ENCODE assay signal across 14 mouse cellular contexts in the genomic region with DNA sequence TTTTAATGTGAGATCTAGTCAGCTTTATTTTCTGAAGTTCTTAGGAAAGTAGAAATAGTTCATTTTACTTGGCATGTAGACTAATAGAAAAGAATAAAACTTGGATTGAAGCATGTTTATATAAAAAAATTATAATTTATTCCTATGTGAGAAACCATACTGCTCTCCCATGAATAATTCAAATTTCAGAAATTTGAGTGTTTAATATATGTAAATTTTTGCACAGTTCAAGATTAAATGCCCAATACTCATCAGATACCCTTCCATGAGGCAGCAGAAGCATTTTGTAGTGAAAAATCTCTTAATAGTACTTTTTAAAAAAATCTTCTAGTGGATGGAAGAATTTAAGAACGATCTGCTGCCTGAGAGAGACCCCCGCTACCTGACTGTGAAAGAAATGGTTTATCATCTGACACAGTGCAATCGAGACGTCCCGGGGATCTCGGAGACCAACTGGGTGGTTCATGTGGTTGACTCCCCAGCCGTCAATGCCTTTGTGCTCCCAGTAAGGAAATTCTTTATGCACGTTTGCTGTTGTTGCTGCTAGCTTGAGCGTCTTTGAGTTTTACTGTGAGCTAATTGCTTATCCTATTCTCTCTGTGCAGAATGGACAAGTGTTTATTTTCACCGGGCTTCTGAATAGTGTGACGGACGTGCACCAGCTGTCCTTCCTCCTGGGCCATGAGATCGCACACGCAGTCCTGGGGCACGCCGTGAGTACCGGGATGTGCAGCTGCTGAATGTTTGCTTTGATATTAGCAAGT. TPM values are rescaled to one million over a fixed set of nuclear protein-coding genes. Genes with fewer than 3 reads are reported as not detected.
DNase-seq lines count a peak whose midpoint lies in the region; ATAC-seq and TF ChIP-seq lines count a peak whose summit lies in the region.
"Had no signal": no experiment of that assay in that cellular context is flagged by ENCODE, and none has a peak within 500 bp of the region (broad histone marks: within the 10 kb centered on the region; RNA-seq: fewer than 3 reads in every experiment).

No protein-coding gene starts in this region.

- no peak for TF ChIP-seq CTCF in cerebellum, adult 2 months (IDR thresholded peaks at IDR 0.05; ENCODE audit: borderline replicate concordance, insufficient read depth, low read depth, low read length)

- DNase-seq in midbrain, embryonic 11.5 days (ENCODE audit: low spot score, missing footprints): peak; percentile 84
- no peak for DNase-seq in midbrain, embryonic 10.5 days (ENCODE audit: low spot score)
- DNase-seq in lung, postnatal 25 days (ENCODE audit: low spot score): peak; percentile 66
- DNase-seq in cerebellum, adult 2 months: no peak
- DNase-seq: gastrocnemius, postnatal 14 days; thymus, postnatal 36 days had no signal

- H3K4me1 ChIP-seq in midbrain, embryonic 11.5 days (ENCODE audit: control insufficient read depth, insufficient read depth, low read length): no peaks in the 10 kb centered on the region
- H3K4me1 ChIP-seq in midbrain, embryonic 10.5 days: peaks cover 6% of the 10 kb centered on the region; the same call in 1 of the 2 replicates
- H3K4me1 ChIP-seq in forebrain, embryonic 16.5 days (replicated peaks; ENCODE audit: control insufficient read depth, insufficient read depth, low read length): peaks cover 3% of the 10 kb centered on the region; the same call in 1 of the 2 replicates
- no peaks in the 10 kb centered on the region for H3K4me1 ChIP-seq in stomach, embryonic 16.5 days (ENCODE audit: control insufficient read depth, insufficient read depth, low read length)
- no peaks in the 10 kb centered on the region for H3K4me1 ChIP-seq in cerebellum, adult 2 months (ENCODE audit: control insufficient read depth, insufficient read depth, low read length)

- H3K4me3 ChIP-seq in midbrain, embryonic 11.5 days (ENCODE audit: low read depth, low read length): no peak overlapping the region
- no peak overlapping the region for H3K4me3 ChIP-seq in midbrain, embryonic 10.5 days
- peak overlapping the region; percentile 36 for H3K4me3 ChIP-seq in forebrain, embryonic 16.5 days (replicated peaks; ENCODE audit: low read length)
- no peak overlapping the region for H3K4me3 ChIP-seq in stomach, embryonic 16.5 days (replicated peaks; ENCODE audit: low read length)
- H3K4me3 ChIP-seq in cerebellum, adult 2 months (replicated peaks; ENCODE audit: insufficient read depth, low read depth, low read length): no peak overlapping the region

- H3K27me3 ChIP-seq in midbrain, embryonic 11.5 days (ENCODE audit: control insufficient read depth, insufficient read depth, low read length): no peaks in the 10 kb centered on the region
- no peaks in the 10 kb centered on the region for H3K27me3 ChIP-seq in midbrain, embryonic 10.5 days (ENCODE audit: low read depth, poor library complexity, severe bottlenecking)
- no peaks in the 10 kb centered on the region for H3K27me3 ChIP-seq in forebrain, embryonic 16.5 days (replicated peaks; ENCODE audit: control insufficient read depth, insufficient read depth, low read length)
- no peaks in the 10 kb centered on the region for H3K27me3 ChIP-seq in stomach, embryonic 16.5 days (ENCODE audit: control insufficient read depth, insufficient read depth, low read length)
- no peaks in the 10 kb centered on the region for H3K27me3 ChIP-seq in cerebellum, adult 2 months (ENCODE audit: control insufficient read depth, insufficient read depth, low read length)

- peak; percentile 90 for ATAC-seq in midbrain, embryonic 11.5 days (ENCODE audit: low FRiP score)
- peak; percentile 85 for ATAC-seq in forebrain, embryonic 16.5 days
- no peak for ATAC-seq in stomach, embryonic 16.5 days (ENCODE audit: insufficient read depth, low FRiP score)
- no peak for ATAC-seq in erythroblast, adult 5-6 weeks (replicated peaks; ENCODE audit: low FRiP score, poor library complexity, severe bottlenecking)

- no peaks in the 10 kb centered on the region for H3K36me3 ChIP-seq in midbrain, embryonic 11.5 days (ENCODE audit: control insufficient read depth, insufficient read depth, low read length)
- H3K36me3 ChIP-seq in midbrain, embryonic 10.5 days: no peaks in the 10 kb centered on the region
- H3K36me3 ChIP-seq in forebrain, embryonic 16.5 days (ENCODE audit: control insufficient read depth, insufficient read depth): no peaks in the 10 kb centered on the region
- no peaks in the 10 kb centered on the region for H3K36me3 ChIP-seq in stomach, embryonic 16.5 days (ENCODE audit: control insufficient read depth, insufficient read depth, low read length)

- peak overlapping the region; percentile 37; the same call in 1 of the 2 replicates for H3K27ac ChIP-seq in midbrain, embryonic 11.5 days (ENCODE audit: low read depth, low read length)
- no peak overlapping the region; the same call in 1 of the 2 replicates for H3K27ac ChIP-seq in midbrain, embryonic 10.5 days (replicated peaks)
- H3K27ac ChIP-seq in forebrain, embryonic 16.5 days (ENCODE audit: low read length): peak overlapping the region; percentile 72
- no peak overlapping the region for H3K27ac ChIP-seq in stomach, embryonic 16.5 days (ENCODE audit: low read length)
- no peak overlapping the region for H3K27ac ChIP-seq in cerebellum, adult 2 months (ENCODE audit: insufficient read depth, low read length)
- H3K27ac ChIP-seq: liver, embryonic 14.5 days had no signal

- H3K4me2 ChIP-seq in midbrain, embryonic 11.5 days: peak overlapping the region; percentile 2; the same call in 1 of the 2 replicates
- peak overlapping the region; percentile 49 for H3K4me2 ChIP-seq in forebrain, embryonic 16.5 days (ENCODE audit: low read length)
- 0 out of 2 replicates have a peak overlapping the region, but pooled peaks have one; percentile 19 for H3K4me2 ChIP-seq in stomach, embryonic 16.5 days (ENCODE audit: low read depth, low read length)

- no peaks in the 10 kb centered on the region for H3K9me3 ChIP-seq in midbrain, embryonic 11.5 days (ENCODE audit: control insufficient read depth, low read length)
- no peaks in the 10 kb centered on the region for H3K9me3 ChIP-seq in midbrain, embryonic 10.5 days (replicated peaks)
- H3K9me3 ChIP-seq in forebrain, embryonic 16.5 days (ENCODE audit: control insufficient read depth, low read length): no peaks in the 10 kb centered on the region
- H3K9me3 ChIP-seq in stomach, embryonic 16.5 days (replicated peaks; ENCODE audit: control insufficient read depth, low read length): no peaks in the 10 kb centered on the region

- no peak for TF ChIP-seq POLR2A in cerebellum, adult 2 months (IDR thresholded peaks at IDR 0.05; ENCODE audit: borderline replicate concordance, insufficient read depth, low read length)

- H3K9ac ChIP-seq in midbrain, embryonic 11.5 days (ENCODE audit: low read length): no peak overlapping the region
- H3K9ac ChIP-seq in forebrain, embryonic 16.5 days (replicated peaks; ENCODE audit: low read depth, low read length): peak overlapping the region; percentile 27
- H3K9ac ChIP-seq in stomach, embryonic 16.5 days (ENCODE audit: low read length): no peak overlapping the region
- H3K9ac ChIP-seq: liver, embryonic 14.5 days had no signal

- 48% methylated on average over 17 of the region's 17 CpGs for WGBS in midbrain, embryonic 11.5 days
- 67% methylated on average over 17 of the region's 17 CpGs for WGBS in midbrain, embryonic 10.5 days
- WGBS in forebrain, embryonic 16.5 days: 8% methylated on average over 17 of the region's 17 CpGs
- WGBS in stomach, embryonic 16.5 days: 34% methylated on average over 17 of the region's 17 CpGs
- 48% methylated on average over 17 of the region's 17 CpGs for WGBS in cerebellum, adult 2 months

RNA-seq across cellular contexts. Expression of a gene that starts 11.3 kb away (rescaled TPM):
- 14.5 and 15.1 TPM in 2 replicates for polyA plus RNA-seq in midbrain, embryonic 11.5 days (2014; fragmentation: Nextera tagmentation; extraction: Ambion mirVana)
- polyA plus RNA-seq in midbrain, embryonic 10.5 days (2016; fragmentation: Nextera tagmentation; extraction: Ambion mirVana): 15.9 and 16.8 TPM in 2 replicates
- 15.1 and 21.6 TPM in 2 replicates for polyA plus RNA-seq in forebrain, embryonic 16.5 days (2015; fragmentation: Nextera tagmentation; extraction: Ambion mirVana)
- 22.2 and 24.2 TPM in 2 replicates for polyA plus RNA-seq in stomach, embryonic 16.5 days (2015; fragmentation: Nextera tagmentation; extraction: Ambion mirVana)
- polyA plus RNA-seq in cerebellum, adult 2 months (2012; rRNA removed): 9.0 and 9.6 TPM in 2 replicates
- 0.96 and 7.9 TPM in 2 replicates for total RNA-seq in erythroblast, adult 5-6 weeks (2015; ENCODE audit: low replicate concordance)
- total RNA-seq in erythroblast, adult 5-6 weeks (2017; ENCODE audit: low replicate concordance): 10.0 and 18.7 TPM in 2 replicates

RNA-seq across cellular contexts. Expression of a gene that starts 34.2 kb away (rescaled TPM):
- not detected in 2 replicates for polyA plus RNA-seq in midbrain, embryonic 11.5 days (2014; fragmentation: Nextera tagmentation; extraction: Ambion mirVana)
- not detected in 2 replicates for polyA plus RNA-seq in midbrain, embryonic 10.5 days (2016; fragmentation: Nextera tagmentation; extraction: Ambion mirVana)
- not detected in 2 replicates for polyA plus RNA-seq in forebrain, embryonic 16.5 days (2015; fragmentation: Nextera tagmentation; extraction: Ambion mirVana)
- polyA plus RNA-seq in stomach, embryonic 16.5 days (2015; fragmentation: Nextera tagmentation; extraction: Ambion mirVana): not detected in 2 replicates
- not detected in 2 replicates for polyA plus RNA-seq in cerebellum, adult 2 months (2012; rRNA removed)
- not detected in 2 replicates for total RNA-seq in erythroblast, adult 5-6 weeks (2015; ENCODE audit: low replicate concordance)
- not detected in 2 replicates for total RNA-seq in erythroblast, adult 5-6 weeks (2017; ENCODE audit: low replicate concordance)
- total RNA-seq: gastrocnemius, postnatal 14 days; layer of hippocampus, postnatal 10 days; neutrophil, adult 5-6 weeks had no signal
- polyA plus RNA-seq: cortical plate, adult 2 months; liver, embryonic 14.5 days; spleen, adult 2 months had no signal

Comparison
In these comparisons a context has a peak if more than half of its experiments do, and no peak if none do; other contexts are left out.
1. DNase-seq: peak in midbrain, embryonic 11.5 days (single experiment) and lung, postnatal 25 days (single experiment); none in midbrain, embryonic 10.5 days (single experiment) and cerebellum, adult 2 months (0 of 2).
2. H3K27ac ChIP-seq: peak in midbrain, embryonic 11.5 days (single experiment) and forebrain, embryonic 16.5 days (single experiment); none in midbrain, embryonic 10.5 days (single experiment), stomach, embryonic 16.5 days (single experiment) and cerebellum, adult 2 months (single experiment).
3. ATAC-seq: peak in midbrain, embryonic 11.5 days (single experiment) and forebrain, embryonic 16.5 days (single experiment); none in stomach, embryonic 16.5 days (single experiment) and erythroblast, adult 5-6 weeks (single experiment).
4. Peak in every context shown above with its lines, with median percentiles within 50 percentile points of each other: H3K4me2 ChIP-seq.